Mouse (Mus musculus) urinary bladder, adult 18-20 months (tissue): ENCODE data around the gene Brms1l.
"Not testable (repeated sequence)": the region's sequence is repeated elsewhere in the genome, so short reads cannot be mapped to it uniquely, and the experiment has no call there.

Experiments used
- DNase-seq, 2 experiments: peaks; one replicate each; pipeline ENCODE4 v3.0.0; 2022; ENCODE audit warnings: low spot score in 2 of 2, mixed read lengths in 2 of 2

Brms1l gene

GRCm38 (mm10) chr12:55836199-55836951 lies at the start of gene Brms1l:
Gene Brms1l, plus strand, starts transcription at chr12:55836324.
- DNase-seq, result peak; percentile 80 to 96

- not testable (repeated sequence) for DNase-seq
Observed at GRCm38 (mm10) chr12:55794485-55794884, 41.6 kb upstream of the Brms1l start.

- no peak for DNase-seq
Observed at GRCm38 (mm10) chr12:55797103-55797502, 39.0 kb upstream of the Brms1l start.

DNA sequence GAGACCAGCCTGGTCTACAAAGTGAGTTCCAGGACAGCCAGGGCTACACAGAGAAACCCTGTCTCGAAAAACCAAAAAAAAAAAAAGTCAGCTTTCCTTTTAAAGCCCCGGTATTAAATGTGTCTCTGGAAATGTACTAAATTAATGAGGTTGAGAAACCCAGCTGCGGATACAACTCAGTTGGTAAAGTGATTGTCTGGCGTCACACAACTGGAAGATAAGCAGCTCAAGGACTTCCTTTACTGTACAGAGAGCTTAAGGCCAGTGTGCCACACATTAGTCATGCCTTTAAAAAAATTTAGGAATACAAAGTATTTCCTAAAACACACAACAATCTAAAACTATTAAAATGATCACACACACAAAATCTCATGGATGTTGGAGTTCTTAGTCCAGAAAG lies 37.4 kb upstream of the Brms1l start:
- DNase-seq, result no peak

DNA sequence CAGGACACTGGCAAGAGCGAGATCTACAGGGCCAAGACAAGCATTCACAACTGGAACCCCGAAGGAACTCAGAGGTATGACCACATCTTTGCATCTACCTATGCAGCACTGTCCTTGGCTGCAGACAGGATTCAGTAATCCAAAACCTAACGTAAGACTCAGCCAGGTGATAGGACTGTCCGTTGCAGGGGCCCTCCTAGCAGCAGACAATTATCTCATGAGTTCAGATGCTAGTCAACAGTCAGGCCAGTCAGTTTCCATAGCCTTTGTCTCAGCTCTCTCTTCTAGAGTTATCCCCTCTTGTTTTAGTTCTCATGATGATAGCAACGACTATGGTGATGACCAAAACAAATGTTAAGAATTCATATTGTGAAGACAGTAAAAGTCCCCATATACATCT lies 36.0 kb upstream of the Brms1l start:
- no peak for DNase-seq

DNA sequence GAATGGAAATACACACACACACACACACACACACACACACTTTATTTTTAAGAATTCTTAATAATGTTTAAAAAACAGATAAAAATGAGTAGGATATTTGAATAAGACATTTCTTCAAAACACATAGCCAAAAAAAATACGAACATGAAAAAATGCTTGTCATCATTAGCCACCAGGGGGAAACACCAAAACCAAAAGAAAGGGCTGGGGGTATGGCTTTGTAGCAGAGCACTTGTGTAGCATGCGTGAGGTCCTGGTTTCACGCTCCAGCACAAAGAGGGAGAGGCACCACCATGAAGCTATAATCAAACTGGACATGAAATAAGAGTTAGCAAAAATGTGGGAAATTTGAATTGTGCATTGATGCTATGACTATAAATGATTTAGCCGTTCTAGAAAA lies 35.0 kb upstream of the Brms1l start:
- no peak for DNase-seq

DNA sequence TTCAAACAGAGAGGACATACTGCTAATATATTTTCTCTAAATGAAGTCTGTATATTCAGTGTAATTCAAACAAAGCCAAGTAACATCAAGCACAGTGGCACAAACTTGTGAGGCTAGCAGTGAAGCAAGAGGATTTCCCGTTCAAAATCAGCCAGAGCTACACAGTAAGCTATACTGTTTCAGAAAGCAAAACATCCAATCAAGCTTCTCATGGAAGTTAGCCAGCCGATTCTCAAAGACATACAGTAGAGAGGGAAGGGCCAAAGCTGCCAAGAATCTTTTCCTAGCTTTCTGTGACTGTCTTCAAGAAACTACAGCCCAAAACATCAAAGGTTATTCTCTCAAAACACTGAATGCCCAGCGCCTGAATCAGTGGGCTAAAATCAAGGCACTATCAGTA lies 31.1 kb upstream of the Brms1l start:
- no peak for DNase-seq

DNA sequence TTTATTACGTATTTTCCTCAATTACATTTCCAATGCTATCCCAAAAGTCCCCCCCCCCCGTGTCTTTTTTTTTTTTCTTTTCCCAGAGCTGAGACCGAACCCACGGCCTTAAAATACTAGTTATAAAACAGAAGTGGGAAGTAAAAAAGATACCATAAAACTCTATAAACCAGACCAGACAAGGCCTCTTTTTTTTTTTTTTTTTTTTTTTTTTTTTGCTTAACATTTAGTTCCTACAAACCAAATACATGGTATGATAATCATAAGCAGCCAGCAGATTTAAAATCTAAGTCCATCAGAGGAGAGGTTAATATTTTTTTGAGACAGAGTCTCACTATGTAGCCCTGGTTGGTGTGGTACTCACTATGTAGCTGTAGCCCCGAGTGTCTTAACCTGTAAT lies 19.6 kb upstream of the Brms1l start:
- DNase-seq, result no peak

GRCm38 (mm10) chr12:55820119-55820660 lies 15.9 kb upstream of the Brms1l start:
- peak; percentile 20 to 61 for DNase-seq

- DNase-seq, result peak; percentile 73 to 74
Observed at GRCm38 (mm10) chr12:55820661-55821314, 15.3 kb upstream of the Brms1l start, which contains the start of gene Ralgapa1. Gene Ralgapa1, minus strand, starts transcription at chr12:55821167.

DNA sequence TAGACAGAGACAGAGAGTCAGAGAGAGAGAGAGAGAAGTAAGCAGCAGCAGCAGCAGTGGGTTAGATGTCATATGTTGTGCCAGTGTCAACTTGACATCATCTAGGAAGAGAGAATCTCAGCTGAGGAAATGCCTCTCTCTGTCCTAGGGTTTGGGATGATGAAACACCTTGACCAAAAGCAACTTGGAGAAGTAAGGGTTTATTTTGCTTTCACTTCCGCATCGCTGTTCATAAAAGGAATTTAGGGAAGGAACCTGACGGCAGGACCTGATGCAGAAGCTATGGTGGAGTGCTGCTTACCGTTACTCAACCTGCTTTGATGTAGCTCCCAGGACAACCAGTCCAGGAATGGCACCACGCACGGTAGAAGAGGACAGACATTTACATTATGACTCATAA lies 12.1 kb upstream of the Brms1l start:
- DNase-seq, result no peak

DNA sequence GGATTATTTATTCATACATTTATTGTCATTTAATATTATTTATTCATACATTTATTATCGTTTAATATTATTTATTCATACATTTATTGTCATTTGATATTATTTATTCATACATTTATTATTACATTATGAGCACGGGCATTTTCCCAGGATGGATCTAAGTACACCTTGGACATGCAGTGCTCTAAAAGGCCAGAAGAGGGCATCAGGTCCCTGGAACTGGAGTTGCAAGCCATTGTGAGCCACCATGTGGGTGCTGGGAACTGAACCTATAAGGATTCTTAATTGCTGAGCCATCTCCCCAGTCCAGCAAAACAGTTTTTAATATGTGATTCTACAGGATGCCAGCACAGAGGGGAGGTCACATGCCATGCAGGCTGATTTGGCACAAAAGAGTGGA lies 10.6 kb upstream of the Brms1l start:
- no peak for DNase-seq

GRCm38 (mm10) chr12:55831101-55831500 lies 5.0 kb upstream of the Brms1l start:
- DNase-seq, result peak; percentile 59 to 66

DNA sequence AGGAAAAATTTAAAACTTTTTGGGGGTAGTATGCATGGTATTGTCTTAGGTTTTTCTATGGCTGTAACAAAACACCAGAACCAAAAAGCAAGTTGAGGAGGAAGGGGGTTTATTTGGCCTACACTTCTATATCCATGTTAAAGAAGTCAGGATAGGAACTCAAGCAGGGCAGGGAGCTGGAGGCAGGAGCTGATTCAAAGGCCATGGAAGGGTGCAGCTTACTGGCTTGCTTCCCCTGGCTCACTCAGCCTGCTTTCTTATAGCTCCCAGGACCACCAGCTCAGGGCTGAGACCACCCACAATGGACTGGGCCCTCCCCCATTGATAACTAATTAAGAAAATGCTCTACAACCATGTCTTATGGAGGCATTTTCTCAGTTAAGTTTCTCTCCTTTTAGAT lies 3.2 kb upstream of the Brms1l start:
- DNase-seq, result no peak

- DNase-seq, result no peak
Observed at GRCm38 (mm10) chr12:55833906-55834625, 2.1 kb upstream of the Brms1l start.

- no peak for DNase-seq
Observed at GRCm38 (mm10) chr12:55834891-55835290, 1.2 kb upstream of the Brms1l start.

DNA sequence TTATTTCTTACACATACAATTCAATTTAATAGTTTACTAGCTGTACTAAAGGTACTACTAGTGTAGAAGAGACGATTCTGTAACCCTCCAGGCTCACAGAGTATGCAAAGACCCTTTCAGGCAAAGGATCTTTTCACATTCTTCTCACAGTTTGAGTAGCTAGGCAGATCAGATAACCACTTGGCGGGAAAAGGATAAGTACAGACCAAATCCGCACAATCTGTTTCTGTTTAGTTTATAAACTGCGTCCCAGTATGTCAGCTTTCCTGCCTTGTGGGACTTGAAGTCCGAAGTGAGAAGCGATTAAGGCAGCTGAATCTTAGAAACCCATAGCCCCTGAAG lies 296 bp upstream of the Brms1l start:
- no peak for DNase-seq

DNA sequence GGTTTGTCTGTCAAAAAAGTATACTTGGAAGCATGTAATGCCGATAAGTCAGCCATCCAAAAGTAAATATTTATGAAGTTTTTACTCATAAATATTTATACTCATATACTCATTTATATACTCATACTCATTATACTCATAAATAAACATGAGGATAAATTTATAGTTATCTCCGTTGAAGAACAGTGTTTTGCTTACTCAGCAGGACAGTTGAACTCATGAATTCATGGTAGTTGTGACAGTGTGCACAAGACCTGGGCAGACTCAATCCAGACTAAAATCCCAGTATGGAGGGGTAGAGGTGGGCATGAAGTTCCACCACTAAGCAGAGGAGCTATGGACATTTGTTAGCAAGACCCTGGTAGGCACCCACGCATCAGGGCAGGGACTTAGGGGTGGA lies 1.4 kb downstream of the Brms1l start:
- DNase-seq, result no peak

- no peak for DNase-seq
Observed at GRCm38 (mm10) chr12:55846741-55847140, 10.6 kb downstream of the Brms1l start.

- DNase-seq, result no peak
Observed at GRCm38 (mm10) chr12:55847851-55848250, 11.7 kb downstream of the Brms1l start.

DNA sequence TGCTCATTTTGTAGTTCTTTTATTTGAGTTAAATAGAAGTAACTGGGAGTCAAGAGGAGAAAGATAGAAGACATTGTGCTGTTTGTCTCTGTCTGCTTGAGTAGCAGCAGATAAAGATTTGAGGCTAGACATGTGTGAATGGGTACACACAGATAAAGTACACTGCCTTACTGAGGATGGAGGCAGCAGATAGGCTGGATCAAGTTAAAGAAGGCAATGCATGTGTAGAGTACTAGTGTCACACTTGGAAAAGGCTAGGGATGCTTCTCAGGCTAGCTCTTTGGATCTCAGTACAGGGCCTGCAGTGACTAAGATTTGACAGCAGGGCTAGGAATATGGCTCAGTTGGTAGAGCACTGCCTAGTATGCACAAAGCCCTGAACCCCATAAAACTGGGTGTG lies 14.5 kb downstream of the Brms1l start:
- no peak for DNase-seq
